Mouse (Mus musculus): Measurements from ENCODE around the gene Nfya. TPM values are rescaled to one million over a fixed set of nuclear protein-coding genes. Genes with fewer than 3 reads are reported as not detected.

Gene Nfya
- polyA plus RNA-seq, 1 experiment from 2014 or later: 8.0 TPM

- H3K9ac ChIP-seq: peak overlapping the region; percentile 79
- H3K4me2 ChIP-seq: peak overlapping the region; percentile 82
Measured at GRCm38 (mm10) chr17:48411241-48411640, 1.5 kb upstream of the Nfya start.

GRCm38 (mm10) chr17:48410299-48410785, 636 bp upstream of the Nfya start:
- peak overlapping the region; percentile 79 for H3K9ac ChIP-seq
- no peaks in the 10 kb centered on the region for H3K27me3 ChIP-seq
- H3K4me2 ChIP-seq: peak overlapping the region; percentile 82
- peaks cover 39% of the 10 kb centered on the region for H3K36me3 ChIP-seq (replicated peaks)
- no peaks in the 10 kb centered on the region for H3K9me3 ChIP-seq (replicated peaks)
- peaks cover 46% of the 10 kb centered on the region for H3K4me1 ChIP-seq (replicated peaks)
- WGBS (ENCODE audit: insufficient replicate concordance): 0% methylated on average over 13 of the region's 13 CpGs
- H3K27ac ChIP-seq (replicated peaks): peak overlapping the region; percentile 100
- peak overlapping the region; percentile 94 for H3K4me3 ChIP-seq (replicated peaks)
- peak; percentile 27 for ATAC-seq (ENCODE audit: insufficient read depth)

More at GRCm38 (mm10) chr17:48411241-48411640, 1.5 kb upstream of the Nfya start:
- ATAC-seq (ENCODE audit: insufficient read depth): no peak
- H3K36me3 ChIP-seq (replicated peaks): peaks cover 48% of the 10 kb centered on the region
- no peaks in the 10 kb centered on the region for H3K27me3 ChIP-seq
- H3K4me3 ChIP-seq (replicated peaks): peak overlapping the region; percentile 94
- H3K27ac ChIP-seq (replicated peaks): peak overlapping the region; percentile 100
- H3K4me1 ChIP-seq (replicated peaks): peaks cover 38% of the 10 kb centered on the region
- H3K9me3 ChIP-seq (replicated peaks): no peaks in the 10 kb centered on the region
- WGBS (ENCODE audit: insufficient replicate concordance): 50% methylated on average over 8 of the region's 8 CpGs

DNA sequence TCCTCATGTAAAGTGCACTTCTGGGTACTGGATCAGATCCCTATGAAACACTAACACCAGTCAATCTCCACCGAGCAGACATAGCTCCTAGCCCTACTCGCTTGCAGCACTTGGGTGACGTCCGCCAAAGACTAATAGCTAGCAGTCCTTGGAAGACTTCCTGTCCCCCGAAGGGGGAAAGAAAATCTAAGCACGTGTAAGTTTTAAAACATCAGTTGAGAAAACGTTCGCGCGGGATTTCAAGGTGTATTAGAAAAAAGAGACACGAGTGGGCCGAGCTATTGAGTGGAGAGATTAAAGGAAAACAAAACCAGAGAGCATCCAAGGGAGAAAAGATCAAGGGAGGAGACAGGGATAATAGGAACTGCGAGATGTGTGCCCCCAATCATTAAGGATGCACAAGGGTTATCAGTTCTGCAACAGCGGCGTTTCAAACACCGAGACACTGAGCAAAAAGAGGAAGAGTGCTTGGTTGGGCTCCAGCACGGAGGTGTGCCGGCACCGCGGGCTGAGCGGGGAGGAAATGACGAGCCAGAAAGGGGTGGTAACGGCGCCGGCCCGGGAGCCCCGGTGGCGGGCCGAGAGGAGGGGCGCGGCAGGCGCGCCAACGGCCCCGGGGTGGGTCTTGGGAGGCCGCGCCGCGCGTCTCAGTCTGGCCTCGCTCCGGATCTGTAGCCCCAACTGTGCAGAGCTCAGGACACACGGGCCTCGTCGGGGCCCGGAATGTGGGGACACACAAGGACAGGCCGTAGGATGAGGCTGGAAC, 997 bp downstream of the Nfya start:
- ATAC-seq (ENCODE audit: insufficient read depth): peak; percentile 47
- no peaks in the 10 kb centered on the region for H3K9me3 ChIP-seq (replicated peaks)
- H3K4me3 ChIP-seq (replicated peaks): peak overlapping the region; percentile 94
- under 1% methylated on average over 47 of the region's 47 CpGs for WGBS (ENCODE audit: insufficient replicate concordance)
- H3K4me1 ChIP-seq (replicated peaks): peaks cover 62% of the 10 kb centered on the region
- peak overlapping the region; percentile 100 for H3K27ac ChIP-seq (replicated peaks)
- H3K9ac ChIP-seq: peak overlapping the region; percentile 98
- H3K36me3 ChIP-seq (replicated peaks): peaks cover 30% of the 10 kb centered on the region
- H3K4me2 ChIP-seq: peak overlapping the region; percentile 82
- no peaks in the 10 kb centered on the region for H3K27me3 ChIP-seq

- 4% methylated on average over 8 of the region's 8 CpGs for WGBS (ENCODE audit: insufficient replicate concordance)
Measured at GRCm38 (mm10) chr17:48407910-48408525, 1.7 kb downstream of the Nfya start.

DNA sequence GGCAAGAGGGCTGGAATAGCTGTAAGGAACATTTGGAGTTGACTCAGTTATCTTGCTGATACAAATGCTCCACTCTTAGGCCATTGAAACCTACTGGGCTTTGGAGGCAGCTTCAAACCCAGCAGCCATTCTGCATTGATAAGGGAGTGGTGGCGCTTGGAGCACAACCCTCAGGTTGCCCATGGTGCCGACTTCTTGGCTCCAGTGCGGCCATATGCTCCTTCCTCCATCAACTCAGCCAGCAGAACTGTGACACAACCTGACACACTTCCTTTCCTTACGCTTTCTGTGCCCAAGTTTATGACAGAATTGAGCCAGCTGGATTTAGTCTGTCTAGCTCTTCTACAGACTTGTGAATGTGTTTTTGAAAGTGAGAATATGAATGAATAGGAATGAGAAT, 2.6 kb downstream of the Nfya start:
- Histone ChIP-seq H3K27ac (replicated peaks) (peak overlapping the region; percentile 100), H3K4me2 (peak overlapping the region; percentile 82), H3K9ac (peak overlapping the region; percentile 98), H3K4me1 (replicated peaks) (peaks cover 67% of the 10 kb centered on the region), H3K4me3 (replicated peaks) (peak overlapping the region; percentile 94), H3K9me3 (replicated peaks) (no peaks in the 10 kb centered on the region), H3K27me3 (no peaks in the 10 kb centered on the region), H3K36me3 (replicated peaks) (peaks cover 22% of the 10 kb centered on the region)
- no peak for ATAC-seq (ENCODE audit: insufficient read depth)
- WGBS (ENCODE audit: insufficient replicate concordance): 21% methylated on average over 4 of the region's 4 CpGs

More at GRCm38 (mm10) chr17:48407910-48408525, 1.7 kb downstream of the Nfya start:
- H3K9ac ChIP-seq: peak overlapping the region; percentile 98
- ATAC-seq (ENCODE audit: insufficient read depth): no peak
- H3K36me3 ChIP-seq (replicated peaks): peaks cover 24% of the 10 kb centered on the region
- H3K4me3 ChIP-seq (replicated peaks): peak overlapping the region; percentile 94
- H3K4me2 ChIP-seq: peak overlapping the region; percentile 82
- no peaks in the 10 kb centered on the region for H3K9me3 ChIP-seq (replicated peaks)
- H3K4me1 ChIP-seq (replicated peaks): peaks cover 62% of the 10 kb centered on the region
- H3K27ac ChIP-seq (replicated peaks): peak overlapping the region; percentile 100
- no peaks in the 10 kb centered on the region for H3K27me3 ChIP-seq

GRCm38 (mm10) chr17:48404706-48405105, 5.0 kb downstream of the Nfya start:
- H3K4me2 ChIP-seq: peak overlapping the region; percentile 35
- H3K4me1 ChIP-seq (replicated peaks): peaks cover 62% of the 10 kb centered on the region

GRCm38 (mm10) chr17:48403848-48404247, 5.9 kb downstream of the Nfya start:
- Histone ChIP-seq H3K4me1 (replicated peaks) (peaks cover 65% of the 10 kb centered on the region), H3K27ac (replicated peaks) (peak overlapping the region; percentile 69), H3K4me2 (peak overlapping the region; percentile 35; the same call in 1 of the 2 replicates), H3K27me3 (no peaks in the 10 kb centered on the region), H3K4me3 (replicated peaks) (no peak overlapping the region), H3K36me3 (replicated peaks) (peaks cover 33% of the 10 kb centered on the region), H3K9ac (no peak overlapping the region), H3K9me3 (replicated peaks) (no peaks in the 10 kb centered on the region)
- ATAC-seq (ENCODE audit: insufficient read depth): no peak
- 63% methylated on average over 2 of the region's 2 CpGs for WGBS (ENCODE audit: insufficient replicate concordance)

More at GRCm38 (mm10) chr17:48404706-48405105, 5.0 kb downstream of the Nfya start:
- H3K9me3 ChIP-seq (replicated peaks): no peaks in the 10 kb centered on the region
- H3K9ac ChIP-seq: no peak overlapping the region
- H3K27ac ChIP-seq (replicated peaks): peak overlapping the region; percentile 69
- no peak overlapping the region for H3K4me3 ChIP-seq (replicated peaks)
- 17% methylated on average over 1 of the region's 1 CpGs for WGBS (ENCODE audit: insufficient replicate concordance)
- peaks cover 25% of the 10 kb centered on the region for H3K36me3 ChIP-seq (replicated peaks)
- ATAC-seq (ENCODE audit: insufficient read depth): no peak
- no peaks in the 10 kb centered on the region for H3K27me3 ChIP-seq

DNA sequence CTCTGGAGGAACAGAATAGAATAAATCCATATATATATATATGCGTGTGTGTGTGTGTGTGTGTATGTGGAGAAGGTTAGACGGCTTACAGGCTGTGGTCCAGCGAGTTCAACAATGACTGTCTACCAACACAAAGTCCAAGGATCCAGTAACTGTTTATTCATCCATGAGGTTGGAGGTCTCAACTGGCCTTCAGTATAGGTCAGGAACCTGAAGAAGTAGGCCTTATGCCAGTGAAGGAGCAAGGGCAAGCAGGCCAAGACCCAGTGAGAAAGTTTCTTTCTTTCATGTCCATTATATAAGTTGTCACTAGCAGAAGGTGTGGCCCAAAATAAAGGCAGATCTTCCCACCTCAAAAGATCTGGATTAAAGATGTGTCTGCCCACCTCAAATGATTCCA, 7.0 kb downstream of the Nfya start:
- Histone ChIP-seq H3K9me3 (replicated peaks) (no peaks in the 10 kb centered on the region), H3K9ac (no peak overlapping the region), H3K4me2 (no peak overlapping the region), H3K27ac (replicated peaks) (no peak overlapping the region), H3K4me1 (replicated peaks) (peaks cover 58% of the 10 kb centered on the region), H3K27me3 (no peaks in the 10 kb centered on the region), H3K36me3 (replicated peaks) (peaks cover 44% of the 10 kb centered on the region), H3K4me3 (replicated peaks) (no peak overlapping the region)
- ATAC-seq (ENCODE audit: insufficient read depth): no peak
- 81% methylated on average over 3 of the region's 3 CpGs for WGBS (ENCODE audit: insufficient replicate concordance)

- no peaks in the 10 kb centered on the region for H3K9me3 ChIP-seq (replicated peaks)
- no peak overlapping the region for H3K4me2 ChIP-seq
- H3K27me3 ChIP-seq: no peaks in the 10 kb centered on the region
- no peak for ATAC-seq (ENCODE audit: insufficient read depth)
- peaks cover 48% of the 10 kb centered on the region for H3K4me1 ChIP-seq (replicated peaks)
- WGBS (ENCODE audit: insufficient replicate concordance): 84% methylated on average over 4 of the region's 4 CpGs
- no peak overlapping the region for H3K9ac ChIP-seq
- no peak overlapping the region for H3K4me3 ChIP-seq (replicated peaks)
- H3K36me3 ChIP-seq (replicated peaks): peaks cover 55% of the 10 kb centered on the region
- H3K27ac ChIP-seq (replicated peaks): no peak overlapping the region
Measured at GRCm38 (mm10) chr17:48401710-48402109, 8.0 kb downstream of the Nfya start.

GRCm38 (mm10) chr17:48392616-48393015, 17.1 kb downstream of the Nfya start:
- Histone ChIP-seq H3K9me3 (replicated peaks) (no peaks in the 10 kb centered on the region), H3K36me3 (replicated peaks) (peaks cover 100% of the 10 kb centered on the region), H3K4me3 (replicated peaks) (no peak overlapping the region), H3K9ac (no peak overlapping the region), H3K27me3 (no peaks in the 10 kb centered on the region), H3K27ac (replicated peaks) (no peak overlapping the region), H3K4me2 (no peak overlapping the region), H3K4me1 (replicated peaks) (no peaks in the 10 kb centered on the region)
- 86% methylated on average over 3 of the region's 3 CpGs for WGBS (ENCODE audit: insufficient replicate concordance)
- ATAC-seq (ENCODE audit: insufficient read depth): no peak

DNA sequence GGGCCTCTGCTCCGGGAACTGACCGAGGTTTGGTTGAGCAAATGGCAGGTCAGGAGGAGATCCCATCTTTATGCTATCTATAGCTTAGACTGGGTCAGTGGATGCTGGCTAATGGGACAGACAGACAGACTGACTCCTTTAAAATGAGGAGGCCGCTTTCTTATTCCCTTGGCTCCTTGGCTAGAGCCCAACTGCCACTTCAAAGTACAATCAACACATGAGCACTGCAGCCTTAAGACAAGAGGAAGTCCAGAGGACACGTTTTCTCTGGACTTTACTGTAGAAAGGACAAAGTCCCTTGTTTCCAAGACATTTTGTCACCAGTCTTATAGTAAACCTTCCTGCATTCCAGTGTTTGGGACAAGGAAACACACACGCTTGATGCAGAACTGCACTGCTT, 18.3 kb downstream of the Nfya start:
- H3K27me3 ChIP-seq: no peaks in the 10 kb centered on the region
- H3K4me2 ChIP-seq: no peak overlapping the region
- no peak for ATAC-seq (ENCODE audit: insufficient read depth)
- H3K4me1 ChIP-seq (replicated peaks): no peaks in the 10 kb centered on the region
- WGBS (ENCODE audit: insufficient replicate concordance): 86% methylated on average over 5 of the region's 5 CpGs
- H3K9me3 ChIP-seq (replicated peaks): no peaks in the 10 kb centered on the region
- peaks cover 100% of the 10 kb centered on the region for H3K36me3 ChIP-seq (replicated peaks)
- no peak overlapping the region for H3K9ac ChIP-seq
- no peak overlapping the region for H3K27ac ChIP-seq (replicated peaks)
- no peak overlapping the region for H3K4me3 ChIP-seq (replicated peaks)

All from liver, embryonic 15.5 days (tissue).